Mouse (Mus musculus) stomach, embryonic 16.5 days (tissue): ENCODE results near the gene Rpain. TPM values are rescaled to one million over a fixed set of nuclear protein-coding genes. Genes with fewer than 3 reads are reported as not detected.

Experiments used
- ATAC-seq: fragments of 200-750 bp; cut with Nextera tagmentation; 2 replicates; pipeline ENCODE4 v1.8.0; 2017; ENCODE audit warnings: moderate number of reproducible peaks, moderate TSS enrichment; ENCODE audit not compliant: insufficient read depth, low FRiP score
- H3K27ac ChIP-seq: fragments of 300-500 bp; sonication (generic); 2 replicates; pipeline ENCODE4 v1.5.1; 2014; ENCODE audit warnings: low read length
- H3K27me3 ChIP-seq: fragments of 300-500 bp; sonication (generic); 2 replicates; pipeline ENCODE4 v1.6.1; 2014; ENCODE audit warnings: low read length, control low read depth, mixed read lengths; ENCODE audit not compliant: control insufficient read depth, insufficient read depth
- H3K36me3 ChIP-seq: fragments of 300-500 bp; sonication (generic); 2 replicates; pipeline ENCODE4 v1.6.1; 2014; ENCODE audit warnings: low read length; ENCODE audit not compliant: control insufficient read depth, insufficient read depth
- H3K4me1 ChIP-seq: fragments of 300-500 bp; sonication (generic); 2 replicates; pipeline ENCODE4 v1.6.1; 2014; ENCODE audit warnings: low read length, control low read depth, mixed read lengths; ENCODE audit not compliant: control insufficient read depth, insufficient read depth
- H3K4me2 ChIP-seq: fragments of 300-500 bp; sonication (generic); 2 replicates; pipeline ENCODE4 v1.6.1; 2014; ENCODE audit warnings: low read depth, low read length, mixed read lengths
- H3K4me3 ChIP-seq: fragments of 300-500 bp; sonication (generic); replicated peaks from 2 replicates; pipeline ENCODE4 v1.5.1; 2014; ENCODE audit warnings: mild to moderate bottlenecking, low read length
- H3K9ac ChIP-seq: fragments of 300-500 bp; sonication (generic); 2 replicates; pipeline ENCODE4 v1.6.1; 2014; ENCODE audit warnings: low read length
- H3K9me3 ChIP-seq: fragments of 300-500 bp; sonication (generic); replicated peaks from 2 replicates; pipeline ENCODE4 v1.6.1; 2016; ENCODE audit warnings: low read length, control low read depth; ENCODE audit not compliant: control insufficient read depth
- WGBS: fragments of 180-500 bp; shearing (Covaris S2); extraction: QIAGEN DNeasy Blood & Tissue Kit; methylation state at CpG from one replicate; pipeline ENCODE4 v1.1.7; 2014; 5-methylcytosine and 5-hydroxymethylcytosine counted together
- polyA plus RNA-seq: library from polyadenylated mRNA; unstranded; fragments of >200 nt; fragmentation: Nextera tagmentation; extraction: Ambion mirVana; gene quantifications from 2 replicates; pipeline ENCODE4 v1.2.1, GENCODE M21; 2015

Gene Rpain
- polyA plus RNA-seq, 1 experiment from 2014 or later, result 72.2 TPM

- H3K4me3 ChIP-seq, result no peak overlapping the region
- no peak for ATAC-seq
- peak overlapping the region; percentile 81; the same call in 1 of the 2 replicates for H3K4me2 ChIP-seq
- H3K27ac ChIP-seq, result no peak overlapping the region
- H3K4me1 ChIP-seq, result peaks cover 8% of the 10 kb centered on the region; the same call in 1 of the 2 replicates
- H3K9ac ChIP-seq, result no peak overlapping the region
- H3K36me3 ChIP-seq, result peaks cover 5% of the 10 kb centered on the region
- H3K27me3 ChIP-seq, result no peaks in the 10 kb centered on the region
- 90% methylated on average over 14 of the region's 14 CpGs for WGBS
- no peaks in the 10 kb centered on the region for H3K9me3 ChIP-seq
These were observed 10.9 kb downstream of the Rpain start for GRCm38 (mm10) chr11:70980751-70981510.

DNA sequence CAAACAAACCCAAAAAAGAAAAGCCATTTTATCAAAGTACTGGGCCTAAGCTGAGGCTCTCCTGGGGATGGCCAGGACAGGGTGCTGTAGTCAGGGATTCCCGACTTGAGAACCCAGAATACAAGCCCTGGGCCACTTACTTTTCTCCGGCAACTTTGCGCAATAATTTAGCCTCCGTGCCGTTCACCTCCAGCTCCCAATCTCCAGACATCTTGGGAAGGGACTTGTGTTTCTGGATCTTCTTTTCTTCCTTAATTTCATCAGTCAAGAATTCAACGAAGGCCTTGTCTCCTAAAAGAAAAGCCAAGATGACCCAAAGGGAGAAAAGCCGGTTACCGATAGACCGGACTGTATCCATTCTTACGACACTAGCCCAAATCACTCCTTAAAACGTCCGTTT, 12.0 kb downstream of the Rpain start:
- Histone ChIP-seq H3K9me3 (no peaks in the 10 kb centered on the region), H3K4me2 (peak overlapping the region; percentile 81), H3K4me3 (peak overlapping the region; percentile 85), H3K27me3 (no peaks in the 10 kb centered on the region), H3K36me3 (peaks cover 13% of the 10 kb centered on the region), H3K4me1 (peaks cover 8% of the 10 kb centered on the region; the same call in 1 of the 2 replicates), H3K9ac (peak overlapping the region; percentile 94), H3K27ac (no peak overlapping the region)
- ATAC-seq, result no peak
- WGBS, result 5% methylated on average over 12 of the region's 12 CpGs

GRCm38 (mm10) chr11:70982557-70983228, 12.7 kb downstream of the Rpain start, which contains the start of gene C1qbp:
Gene C1qbp, minus strand, starts transcription at chr11:70983026.
- under 1% methylated on average over 64 of the region's 64 CpGs for WGBS
- H3K4me3 ChIP-seq, result peak within 1 kb of the TSS; percentile 85
- H3K4me2 ChIP-seq, result peak within 1 kb of the TSS; percentile 81
- no peaks in the 10 kb centered on the region for H3K27me3 ChIP-seq
- peak within 1 kb of the TSS; percentile 94 for H3K9ac ChIP-seq
- H3K27ac ChIP-seq, result peak within 1 kb of the TSS; percentile 54; the same call in 1 of the 2 replicates
- H3K36me3 ChIP-seq, result peaks cover 20% of the 10 kb centered on the region
- peaks cover 8% of the 10 kb centered on the region; the same call in 1 of the 2 replicates for H3K4me1 ChIP-seq
- ATAC-seq, result peak; percentile 96
- no peaks in the 10 kb centered on the region for H3K9me3 ChIP-seq

GRCm38 (mm10) chr11:71001167-71001566, 31.2 kb downstream of the Rpain start:
- peaks cover 4% of the 10 kb centered on the region; the same call in 1 of the 2 replicates for H3K36me3 ChIP-seq
- no peaks in the 10 kb centered on the region for H3K27me3 ChIP-seq
- no peak overlapping the region for H3K9ac ChIP-seq
- no peak overlapping the region for H3K4me2 ChIP-seq
- ATAC-seq, result no peak
- H3K9me3 ChIP-seq, result no peaks in the 10 kb centered on the region
- H3K4me3 ChIP-seq, result no peak overlapping the region
- peaks cover 13% of the 10 kb centered on the region for H3K4me1 ChIP-seq
- 91% methylated on average over 4 of the region's 4 CpGs for WGBS
- H3K27ac ChIP-seq, result no peak overlapping the region

- Histone ChIP-seq H3K4me2 (peak overlapping the region; percentile 68), H3K36me3 (peaks cover 4% of the 10 kb centered on the region; the same call in 1 of the 2 replicates), H3K9me3 (no peaks in the 10 kb centered on the region), H3K4me1 (peaks cover 13% of the 10 kb centered on the region), H3K4me3 (peak overlapping the region; percentile 91), H3K9ac (peak overlapping the region; percentile 85), H3K27ac (peak overlapping the region; percentile 84), H3K27me3 (no peaks in the 10 kb centered on the region)
- ATAC-seq, result peak; percentile 65
- under 1% methylated on average over 49 of the region's 49 CpGs for WGBS
These were observed 33.8 kb downstream of the Rpain start for GRCm38 (mm10) chr11:71003611-71004315.

GRCm38 (mm10) chr11:71004316-71004773, 34.3 kb downstream of the Rpain start, which contains the start of gene Dhx33:
Gene Dhx33, minus strand, starts transcription at chr11:71004437.
- H3K9me3 ChIP-seq, result no peaks in the 10 kb centered on the region
- 0% methylated on average over 35 of the region's 35 CpGs for WGBS
- ATAC-seq, result peak; percentile 97
- H3K9ac ChIP-seq, result peak within 1 kb of the TSS; percentile 85
- peak within 1 kb of the TSS; percentile 91 for H3K4me3 ChIP-seq
- H3K4me2 ChIP-seq, result peak within 1 kb of the TSS; percentile 68
- H3K27me3 ChIP-seq, result no peaks in the 10 kb centered on the region
- H3K36me3 ChIP-seq, result peaks cover 7% of the 10 kb centered on the region; the same call in 1 of the 2 replicates
- H3K4me1 ChIP-seq, result peaks cover 13% of the 10 kb centered on the region
- H3K27ac ChIP-seq, result peak within 1 kb of the TSS; percentile 84

GRCm38 (mm10) chr11:71005046-71005445, 35.0 kb downstream of the Rpain start:
- Histone ChIP-seq H3K4me2 (peak overlapping the region; percentile 53), H3K27me3 (no peaks in the 10 kb centered on the region), H3K36me3 (peaks cover 10% of the 10 kb centered on the region), H3K4me1 (peaks cover 13% of the 10 kb centered on the region), H3K4me3 (peak overlapping the region; percentile 91), H3K27ac (peak overlapping the region; percentile 24; the same call in 1 of the 2 replicates), H3K9me3 (no peaks in the 10 kb centered on the region), H3K9ac (no peak overlapping the region)
- ATAC-seq, result no peak
- 57% methylated on average over 5 of the region's 5 CpGs for WGBS

GRCm38 (mm10) chr11:71007026-71007425, 37.0 kb downstream of the Rpain start:
- Histone ChIP-seq H3K4me1 (peaks cover 13% of the 10 kb centered on the region), H3K4me3 (no peak overlapping the region), H3K27me3 (no peaks in the 10 kb centered on the region), H3K9me3 (no peaks in the 10 kb centered on the region), H3K9ac (no peak overlapping the region), H3K4me2 (no peak overlapping the region), H3K27ac (no peak overlapping the region), H3K36me3 (peaks cover 20% of the 10 kb centered on the region)
- WGBS, result 93% methylated on average over 6 of the region's 6 CpGs
- ATAC-seq, result no peak
